Mouse (Mus musculus) cerebellum, adult 11 months (tissue): ENCODE measurements at regions not wholly inside any gene's neighbourhood (a gene's known extent, or its start where the extent isn't known, plus 50 kb on each side); places are given as distances from the start of the nearest gene placed in this dataset.
"Not testable (repeated sequence)": the region's sequence is repeated elsewhere in the genome, so short reads cannot be mapped to it uniquely, and the experiment has no call there.

Experiments
- DNase-seq: peaks from one replicate; pipeline ENCODE4 v3.0.0; 2022

GRCm38 (mm10) chr11:56505068-56505467 lies 464.3 kb upstream of the Nmur2 start:
- DNase-seq, result no peak

- no peak for DNase-seq
Observed at GRCm38 (mm10) chr11:56514941-56515340, 474.1 kb upstream of the Nmur2 start.

GRCm38 (mm10) chr11:56518486-56518885 lies 477.7 kb upstream of the Nmur2 start:
- DNase-seq, result no peak

DNA sequence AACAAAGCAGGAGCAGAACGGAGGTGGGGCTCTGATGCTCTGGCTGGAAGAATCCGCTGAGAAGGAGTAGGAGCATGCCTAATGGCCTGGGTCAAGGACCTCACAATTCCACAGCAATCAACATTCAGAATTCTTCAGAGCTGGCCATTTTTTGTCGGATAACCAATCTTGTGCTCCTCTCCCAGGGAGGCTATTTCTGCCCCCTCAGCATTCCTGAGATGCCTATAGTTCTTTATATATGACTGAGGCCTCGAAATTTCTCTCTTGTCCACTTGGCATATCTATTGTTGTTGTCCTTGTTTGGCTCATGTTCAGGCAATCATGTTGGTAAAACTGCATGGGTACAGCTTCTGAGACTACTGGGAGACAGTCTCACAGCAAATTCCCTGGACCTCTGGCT lies 460.5 kb upstream of the Gria1 start:
- no peak for DNase-seq

GRCm38 (mm10) chr11:56556332-56556731 lies 454.9 kb upstream of the Gria1 start:
- DNase-seq, result no peak

DNA sequence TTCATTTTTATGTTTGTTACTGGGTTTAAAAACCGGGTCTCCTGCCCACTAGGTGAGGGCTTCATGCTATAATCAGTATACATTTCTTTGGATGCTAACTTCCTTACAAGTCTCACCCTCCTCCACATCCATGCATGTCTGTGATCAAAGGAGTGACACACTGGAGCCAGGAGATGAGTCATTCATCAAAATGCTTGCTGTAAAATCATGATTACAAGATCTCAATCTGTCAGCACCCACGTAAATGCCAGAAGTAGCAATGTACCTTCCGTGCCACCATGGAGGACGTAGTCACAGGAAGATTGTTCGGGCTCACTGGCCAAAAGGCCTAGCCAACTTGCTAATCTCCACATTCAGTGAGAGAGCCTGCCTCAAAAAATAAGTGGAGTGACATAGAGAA lies 431.2 kb upstream of the Gria1 start:
- DNase-seq, result no peak

DNA sequence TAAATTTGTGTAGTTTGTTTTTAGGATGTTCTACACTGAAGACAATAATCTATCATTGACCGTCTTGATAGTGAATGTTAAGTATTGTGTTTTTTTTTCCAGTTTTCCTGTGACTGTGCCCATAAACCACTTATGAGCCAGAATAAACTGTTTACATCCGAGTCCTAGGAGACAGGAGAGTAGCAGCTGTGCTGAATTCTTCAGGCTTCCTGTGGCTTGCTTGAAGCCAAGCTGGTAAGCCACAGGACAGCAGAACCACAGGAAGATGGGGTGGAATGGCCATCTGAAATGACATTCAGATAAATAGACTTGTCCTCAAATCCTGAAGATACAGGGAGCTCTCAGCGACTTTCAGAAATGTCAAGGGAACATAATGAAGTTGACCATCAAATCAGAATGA lies 428.1 kb upstream of the Gria1 start:
- no peak for DNase-seq

- DNase-seq, result not testable (repeated sequence)
Observed at GRCm38 (mm10) chr11:56593435-56593834, 417.8 kb upstream of the Gria1 start.

GRCm38 (mm10) chr11:56603742-56604141 lies 407.4 kb upstream of the Gria1 start:
- DNase-seq, result no peak

DNA sequence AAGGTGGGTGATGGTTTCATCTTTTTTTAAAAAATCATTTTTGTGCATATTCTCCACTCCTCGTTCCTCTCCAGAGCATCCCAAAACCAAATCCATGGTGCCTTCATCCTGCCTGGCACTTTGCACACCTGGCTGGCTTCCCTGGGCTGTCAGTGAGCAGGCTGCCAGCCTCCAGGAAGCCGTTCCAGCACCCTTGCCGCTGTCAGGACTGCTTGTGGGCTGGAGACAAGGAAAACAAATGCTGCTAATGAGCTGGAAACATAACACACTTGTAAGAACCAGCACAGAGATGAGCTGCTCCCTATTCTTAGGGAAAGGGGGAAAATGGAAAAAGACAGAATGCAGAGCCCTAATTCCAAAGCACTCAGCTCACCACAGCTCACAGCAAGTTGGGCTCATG lies 383.5 kb upstream of the Gria1 start:
- DNase-seq, result peak; percentile 0

- DNase-seq, result no peak
Observed at GRCm38 (mm10) chr11:56633445-56633844, 377.7 kb upstream of the Gria1 start.

DNA sequence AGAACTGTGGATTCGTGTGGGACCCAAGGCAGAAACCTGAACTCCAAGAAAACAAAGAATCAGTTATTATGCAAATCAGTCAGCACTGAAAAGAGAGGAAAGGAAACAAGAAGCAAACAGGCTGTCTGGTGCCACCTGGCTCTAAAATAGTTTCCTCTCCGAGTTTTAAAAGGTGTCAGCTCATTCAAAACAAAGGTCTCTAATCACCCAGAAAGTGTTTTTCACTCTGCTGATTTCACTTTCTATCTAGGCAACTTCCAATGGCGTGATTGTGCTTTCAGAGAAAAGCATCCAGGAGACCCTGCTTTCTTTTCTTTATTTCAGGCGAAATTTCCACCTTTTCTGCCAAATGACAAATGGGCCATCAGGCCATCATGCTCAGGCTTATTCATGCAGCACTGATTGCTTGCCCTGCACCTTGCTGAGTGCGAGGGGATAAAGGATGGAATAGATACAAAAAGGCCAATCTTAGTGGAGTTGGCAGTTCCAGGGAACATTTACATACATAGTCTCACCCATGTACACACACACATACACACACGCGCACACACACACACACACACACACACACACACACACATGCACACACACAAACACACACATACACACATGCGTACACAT lies 374.5 kb upstream of the Gria1 start:
- no peak for DNase-seq

- DNase-seq, result no peak
Observed at GRCm38 (mm10) chr11:56641716-56642115, 369.5 kb upstream of the Gria1 start.
